Mouse (Mus musculus) liver (tissue): ENCODE results near the gene G0s2.

Experiments
- DNase-seq: peaks from one replicate; pipeline ENCODE4 v3.0.0-alpha.2; 2020; ENCODE audit warnings: mixed read lengths

G0s2 gene

DNA sequence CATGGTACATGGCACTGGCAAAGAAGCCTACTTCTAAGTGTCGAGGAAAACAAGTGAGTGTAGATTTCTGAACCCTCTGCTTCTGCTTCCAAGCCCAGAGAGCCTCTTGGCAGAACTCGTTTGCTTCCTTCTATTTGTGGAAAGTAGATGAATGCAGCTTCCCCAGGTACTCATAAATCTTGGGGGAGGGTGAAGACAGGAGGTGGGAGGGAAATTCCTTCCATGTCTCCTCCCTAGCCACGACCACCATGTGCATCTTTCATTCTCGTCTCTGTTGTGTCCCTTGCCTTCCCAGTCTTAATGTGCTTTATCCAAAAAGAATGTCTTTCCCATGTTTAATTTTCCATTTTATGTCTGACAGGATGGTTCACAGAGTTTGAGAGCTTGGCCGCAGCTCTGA lies 20.4 kb downstream of the G0s2 start:
- DNase-seq, result no peak

DNA sequence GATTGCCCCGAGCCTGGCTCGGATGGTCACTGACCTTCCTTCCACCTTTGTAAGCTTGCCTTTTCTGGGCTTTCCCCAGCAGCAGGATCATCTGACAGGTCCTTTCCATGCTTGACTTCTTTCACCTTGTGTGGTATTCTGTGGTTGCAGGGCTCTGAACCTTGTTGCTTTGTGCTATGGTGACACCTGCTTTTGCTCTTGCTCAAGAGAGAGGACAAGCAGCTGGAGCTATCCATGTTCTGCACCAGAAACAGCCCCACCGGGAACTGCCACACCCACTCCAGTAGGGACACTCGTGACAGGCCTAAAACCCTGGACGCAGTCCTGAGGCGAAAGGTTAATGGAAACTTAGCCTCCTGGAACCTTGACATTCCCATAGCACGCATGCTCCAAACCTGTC lies 21.6 kb downstream of the G0s2 start:
- no peak for DNase-seq

DNA sequence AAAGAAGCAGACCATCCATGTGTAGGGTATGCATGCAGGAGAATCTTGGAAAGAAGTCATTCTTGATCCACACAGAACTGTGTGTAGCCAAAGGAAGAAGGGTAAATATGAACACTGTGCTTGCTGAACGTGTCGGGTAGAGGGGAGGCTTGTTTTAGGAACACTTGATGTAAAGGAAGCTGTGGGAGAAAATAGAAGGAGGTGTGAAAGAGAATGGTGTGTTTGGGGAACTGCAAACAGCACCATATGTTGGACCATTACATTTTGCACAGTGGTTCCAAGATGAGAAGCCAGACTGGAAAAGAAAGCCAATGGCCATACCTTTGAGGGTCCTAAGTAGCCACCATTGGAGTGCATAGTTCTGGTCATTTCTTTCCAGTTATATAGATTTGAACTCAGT lies 23.0 kb downstream of the G0s2 start:
- DNase-seq, result no peak

DNA sequence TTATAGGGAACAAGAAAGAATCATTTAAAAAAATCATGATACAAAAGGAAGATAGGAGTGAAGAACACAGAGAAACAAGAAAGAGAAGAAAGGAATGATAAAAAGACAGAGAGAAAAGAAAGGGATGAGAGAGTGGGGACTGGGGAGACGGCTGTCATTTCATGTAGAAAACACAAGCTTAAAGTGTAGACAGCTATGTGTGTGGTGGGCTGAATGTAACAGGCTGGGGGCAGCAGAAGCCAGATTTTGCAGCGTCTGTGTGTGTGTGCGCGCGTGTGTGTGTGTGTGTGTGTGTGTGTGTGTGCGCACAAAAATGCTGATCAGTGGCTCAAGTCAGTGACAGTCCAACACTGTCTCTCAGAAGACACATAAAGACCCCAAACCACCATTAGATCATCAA lies 28.8 kb downstream of the G0s2 start:
- no peak for DNase-seq

DNA sequence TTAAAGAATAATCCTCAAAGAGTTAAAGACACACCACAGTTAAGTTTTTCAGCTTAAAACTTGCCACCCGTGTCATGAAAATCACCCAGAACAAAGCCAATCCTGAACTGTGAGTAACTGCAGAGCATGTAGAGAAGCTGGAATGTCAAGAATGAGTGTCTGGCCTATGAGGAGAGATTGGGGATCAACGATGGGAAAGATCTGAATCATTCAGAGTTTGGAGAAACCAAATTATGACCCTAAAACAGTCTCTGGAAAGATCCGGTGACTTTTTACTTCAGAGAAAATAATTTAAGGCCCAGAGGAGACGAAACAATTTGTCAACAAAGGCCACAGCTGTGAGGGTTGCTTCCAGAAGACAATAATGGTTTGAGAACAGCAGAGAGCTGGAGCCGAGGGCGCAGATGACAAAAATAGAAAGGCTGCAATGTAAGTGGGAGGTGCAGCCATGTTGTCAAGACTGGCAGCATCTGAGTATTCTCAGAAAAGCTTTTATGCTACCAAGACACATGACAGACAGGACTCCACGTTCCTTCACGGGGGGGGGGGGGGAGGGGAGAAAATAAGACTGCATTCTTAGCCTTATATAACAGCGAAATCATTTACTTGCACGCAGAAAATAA lies 29.3 kb downstream of the G0s2 start:
- DNase-seq, result no peak

DNA sequence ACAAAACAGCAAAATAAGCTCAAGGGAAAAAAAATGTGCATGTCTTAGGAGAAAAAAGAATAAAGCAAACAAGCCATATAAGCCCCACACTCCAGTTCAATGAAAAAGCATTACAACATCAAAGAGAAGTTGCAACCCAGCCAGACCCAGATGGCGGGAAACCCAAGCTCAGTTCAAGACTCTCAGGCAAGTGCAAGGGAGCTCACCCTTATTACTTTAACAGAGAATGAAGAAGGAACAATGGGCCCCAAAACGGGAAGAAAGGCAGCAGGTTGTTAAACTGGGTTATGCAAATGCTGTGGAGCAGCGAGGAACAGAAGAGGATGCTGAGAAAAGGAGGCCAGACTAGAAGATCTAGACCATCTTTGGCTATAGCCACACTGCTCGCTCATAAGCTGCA lies 30.2 kb downstream of the G0s2 start:
- DNase-seq, result no peak

DNA sequence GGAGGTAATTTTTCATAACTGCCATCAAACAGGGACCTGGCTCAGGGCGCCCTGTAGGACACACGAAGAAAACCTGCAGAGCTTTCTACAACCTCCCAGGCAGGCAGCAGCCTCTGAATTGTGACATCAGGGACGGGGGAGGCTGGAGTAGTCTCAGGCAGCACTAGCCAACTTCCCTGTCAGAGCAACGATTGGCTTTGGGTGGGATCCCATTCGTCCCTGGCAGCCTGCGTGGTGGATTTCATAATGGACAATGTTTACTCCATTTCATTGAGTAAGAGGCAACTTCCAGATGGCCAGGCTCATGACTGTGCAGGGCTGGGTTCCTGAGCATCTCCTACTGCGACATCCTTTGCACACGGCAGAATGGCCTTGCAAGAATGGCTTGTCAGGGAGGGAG lies 30.8 kb downstream of the G0s2 start:
- peak; percentile 24 for DNase-seq

DNA sequence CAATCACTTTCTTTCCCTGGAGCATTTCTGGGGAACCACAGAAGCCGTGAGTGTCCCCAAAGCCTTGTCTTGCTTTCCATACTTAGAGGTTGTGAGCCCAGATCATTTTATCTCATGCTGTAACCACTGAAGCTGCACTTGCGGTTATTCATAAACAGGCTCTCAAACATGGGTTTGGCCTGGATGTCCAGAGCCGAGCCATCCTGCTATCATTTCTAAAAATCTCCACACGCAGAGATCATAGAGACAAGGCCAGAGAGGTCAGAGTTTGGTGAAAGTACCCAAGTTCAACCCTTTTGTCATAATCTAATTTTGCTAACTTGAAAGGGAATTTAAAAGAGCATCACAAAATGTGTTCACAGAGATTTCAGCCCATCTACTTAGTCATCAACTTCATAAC lies 31.6 kb downstream of the G0s2 start:
- no peak for DNase-seq

DNA sequence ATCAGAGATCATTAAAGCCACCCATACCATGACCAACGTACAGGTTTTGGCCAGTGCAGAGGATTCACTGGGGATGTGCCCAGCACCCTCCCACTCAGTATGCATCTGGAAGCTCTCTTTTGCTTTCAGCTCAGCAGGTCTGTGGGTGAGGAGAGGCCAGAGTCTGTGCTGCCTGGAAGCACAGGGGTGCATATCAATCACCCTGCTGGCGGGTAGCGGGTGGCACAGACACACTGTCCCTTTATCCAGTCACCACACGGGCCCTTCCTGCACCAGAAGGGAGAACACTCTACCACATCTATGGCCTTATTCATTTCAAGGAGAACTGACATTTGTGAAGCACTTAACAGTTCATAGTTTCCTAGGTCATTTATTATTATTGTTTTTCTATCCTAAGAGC lies 34.6 kb downstream of the G0s2 start:
- DNase-seq, result no peak

DNA sequence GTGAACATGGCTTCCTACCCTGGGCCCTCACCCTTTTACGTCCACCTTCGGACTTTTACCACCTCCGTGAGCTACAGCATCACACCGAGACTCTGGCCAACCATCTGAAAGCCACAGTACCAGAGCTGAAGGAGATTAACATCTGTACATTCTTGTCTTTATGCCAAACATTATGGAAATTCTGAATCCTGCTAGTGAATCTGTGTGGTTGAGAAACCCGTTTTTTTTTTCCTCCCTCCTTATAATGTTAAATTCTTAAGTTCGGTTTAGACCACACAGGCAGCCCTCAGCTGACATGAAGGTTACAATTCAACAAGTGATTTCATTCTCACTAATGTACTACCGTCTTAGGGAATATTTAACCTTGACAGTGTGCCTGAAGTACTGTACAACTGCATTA lies 38.1 kb downstream of the G0s2 start:
- DNase-seq, result no peak

DNA sequence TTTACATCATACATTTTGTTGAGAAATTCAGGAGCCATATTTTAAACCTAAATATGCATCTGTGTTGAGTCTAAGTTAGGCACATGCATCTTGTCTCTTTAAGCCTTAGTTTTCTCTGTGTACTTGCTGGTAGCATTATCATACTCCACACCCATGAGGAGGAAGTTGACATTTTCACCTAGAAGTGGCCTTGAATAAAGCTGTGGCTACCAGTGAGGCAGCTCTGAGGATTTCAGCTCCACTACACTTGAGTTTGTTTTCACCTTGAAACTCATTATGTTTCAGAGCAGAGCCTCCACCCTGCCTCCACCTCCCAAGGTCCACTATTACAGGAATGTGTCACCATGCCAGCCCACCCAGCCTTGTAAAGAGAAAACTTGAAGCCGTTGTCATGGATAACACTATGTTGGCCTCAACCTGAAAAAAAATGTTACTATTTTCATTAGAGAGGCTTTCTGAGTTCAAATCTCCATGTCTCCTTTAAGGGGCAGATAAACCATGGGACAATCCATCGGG lies 38.8 kb downstream of the G0s2 start:
- no peak for DNase-seq

DNA sequence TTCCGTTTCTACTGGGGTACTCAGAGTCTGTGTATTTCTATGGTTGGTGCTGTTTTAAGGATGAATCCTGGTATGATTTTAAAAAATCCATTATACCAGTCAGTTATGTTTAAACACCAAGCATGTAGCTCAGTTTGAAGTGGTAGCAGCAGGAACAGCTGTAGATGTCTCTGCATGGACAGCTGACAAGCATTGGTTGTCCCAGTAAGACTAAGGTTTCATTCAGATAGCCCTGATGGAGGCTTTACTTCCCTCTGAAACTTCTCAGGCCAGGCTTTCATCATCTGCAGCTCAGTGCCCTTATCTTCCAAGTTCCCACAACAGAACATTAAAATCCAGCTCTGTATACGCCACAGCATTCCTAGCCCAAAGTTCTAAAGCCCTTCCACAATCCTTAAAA lies 40.3 kb downstream of the G0s2 start:
- no peak for DNase-seq

DNA sequence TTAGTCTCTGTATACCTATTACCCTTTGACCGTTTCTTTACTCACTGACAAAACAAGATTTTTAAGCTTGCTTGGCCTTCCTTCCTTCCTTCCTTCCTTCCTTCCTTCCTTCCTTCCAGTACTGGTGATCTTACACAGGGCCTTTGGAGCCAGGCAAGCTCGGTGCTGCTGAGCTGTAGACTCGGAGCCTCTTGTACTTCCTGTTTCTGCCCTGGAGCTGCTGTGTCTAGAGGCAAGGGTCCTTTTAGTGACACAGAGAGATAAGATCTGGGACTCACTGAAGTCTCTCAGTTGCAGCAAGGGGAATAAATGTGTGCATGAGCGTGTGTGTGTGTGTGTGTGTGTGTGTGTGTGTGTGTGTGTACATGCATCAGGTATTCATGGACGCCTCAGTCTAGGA lies 42.1 kb downstream of the G0s2 start:
- DNase-seq, result no peak

DNA sequence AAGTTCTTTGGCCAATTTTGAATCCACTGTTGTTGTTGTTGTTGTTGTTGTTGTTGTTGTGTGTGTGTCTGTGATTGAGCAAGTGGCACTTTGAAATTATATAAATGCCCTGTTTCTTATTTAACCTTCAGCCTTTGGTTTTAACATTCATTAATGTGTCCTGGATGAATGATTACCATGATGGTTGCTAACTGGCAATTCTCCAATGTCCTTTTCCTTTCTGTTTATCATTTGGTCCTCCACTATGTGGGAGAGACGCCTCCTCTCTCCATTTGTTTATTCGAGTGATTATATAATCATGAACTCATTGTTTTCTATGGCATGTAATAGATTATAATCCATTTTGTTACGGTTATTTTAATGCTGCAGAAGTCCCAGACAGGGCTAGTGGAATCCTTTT lies 42.5 kb downstream of the G0s2 start:
- no peak for DNase-seq

DNA sequence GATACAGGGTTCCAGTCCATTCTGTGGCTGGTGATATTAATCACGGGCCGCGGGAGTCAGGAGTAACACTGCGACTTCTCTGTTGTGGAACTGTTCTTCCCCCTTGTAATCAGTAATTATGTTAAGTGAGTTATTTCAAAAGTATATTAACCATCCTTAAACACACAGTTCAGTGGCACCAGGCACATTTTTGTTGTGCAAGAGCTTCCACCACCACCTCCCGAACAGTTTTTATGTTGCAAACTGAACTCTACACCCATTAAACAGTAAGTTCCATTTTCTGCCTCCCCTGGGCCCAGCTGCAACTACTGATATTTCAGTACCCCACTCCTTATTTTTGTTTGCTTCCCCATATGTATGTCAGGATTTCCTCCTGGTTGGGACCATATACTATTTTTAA lies 43.4 kb downstream of the G0s2 start:
- DNase-seq, result no peak

DNA sequence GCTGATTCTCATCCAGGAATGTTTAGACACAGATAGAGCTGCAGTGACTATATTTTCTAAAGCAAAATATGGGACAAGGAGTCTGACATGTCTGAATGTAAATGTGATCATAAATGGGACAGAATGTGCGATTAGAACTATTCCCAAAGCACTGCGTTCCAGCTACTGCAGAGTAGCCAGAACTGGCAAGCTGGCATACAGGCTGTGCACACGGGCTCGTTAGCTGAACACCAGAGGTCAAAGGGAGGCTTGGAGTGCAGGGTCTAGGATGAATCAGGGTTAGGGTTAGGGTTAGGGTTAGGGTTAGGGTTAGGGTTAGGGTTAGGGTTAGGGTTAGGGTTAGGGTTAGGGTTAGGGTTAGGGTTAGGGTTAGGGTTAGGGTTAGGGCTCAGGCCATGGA lies 45.5 kb downstream of the G0s2 start:
- no peak for DNase-seq

DNA sequence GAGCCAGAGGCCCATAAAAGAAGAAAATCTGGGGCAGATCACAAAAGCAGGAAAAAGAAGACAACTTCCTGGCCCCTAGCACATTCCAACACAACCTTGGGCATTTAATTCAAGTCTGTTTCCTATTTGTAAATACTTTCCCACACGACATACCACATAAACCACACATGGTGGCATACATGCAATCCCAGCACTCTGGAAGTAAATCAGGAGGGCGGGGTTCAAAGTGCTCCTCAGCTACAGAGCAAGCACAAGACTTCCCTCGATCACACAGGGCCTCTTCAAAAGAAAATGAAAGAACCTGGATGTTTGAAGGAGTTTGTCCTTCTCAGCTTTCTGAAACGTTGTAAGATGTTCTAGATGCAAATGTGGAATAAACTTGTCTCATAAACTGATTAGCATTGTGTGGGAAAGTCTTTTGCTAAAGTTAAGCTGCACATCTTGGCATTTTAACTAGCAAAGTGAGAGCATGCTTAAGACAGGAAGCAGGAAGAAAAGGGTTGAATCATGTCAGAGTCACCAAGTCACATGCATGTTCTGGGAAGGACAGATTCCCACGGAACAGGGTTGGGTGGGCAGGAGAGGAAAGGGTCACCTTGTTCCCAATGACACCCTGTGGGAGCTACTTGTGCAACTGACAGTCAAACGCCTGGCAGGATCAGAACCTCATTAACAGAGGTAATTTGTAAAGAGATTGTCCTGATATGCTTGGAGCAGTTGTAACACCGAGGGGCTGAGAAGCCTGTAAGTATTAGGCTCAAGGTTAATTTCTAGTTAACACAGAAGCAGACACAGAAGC lies 46.1 kb downstream of the G0s2 start:
- DNase-seq, result no peak

DNA sequence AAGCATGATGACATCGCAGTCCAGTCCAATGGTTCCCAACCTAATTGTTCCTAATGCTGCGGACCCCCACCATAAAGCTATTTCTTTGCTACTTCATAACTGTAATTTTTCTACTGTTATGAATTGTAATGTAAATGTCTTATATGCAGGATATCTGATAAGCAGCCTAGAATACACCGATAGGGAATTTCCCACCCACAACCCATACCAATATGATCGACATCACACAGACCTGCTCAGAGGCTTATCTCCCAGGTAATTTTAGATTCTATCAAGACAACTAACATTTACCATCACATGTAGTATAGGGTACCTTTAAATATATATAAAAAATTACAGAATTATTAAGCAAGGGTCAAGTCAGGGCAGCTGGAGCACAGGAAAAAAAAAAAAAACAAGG lies 46.9 kb downstream of the G0s2 start:
- DNase-seq, result no peak

DNA sequence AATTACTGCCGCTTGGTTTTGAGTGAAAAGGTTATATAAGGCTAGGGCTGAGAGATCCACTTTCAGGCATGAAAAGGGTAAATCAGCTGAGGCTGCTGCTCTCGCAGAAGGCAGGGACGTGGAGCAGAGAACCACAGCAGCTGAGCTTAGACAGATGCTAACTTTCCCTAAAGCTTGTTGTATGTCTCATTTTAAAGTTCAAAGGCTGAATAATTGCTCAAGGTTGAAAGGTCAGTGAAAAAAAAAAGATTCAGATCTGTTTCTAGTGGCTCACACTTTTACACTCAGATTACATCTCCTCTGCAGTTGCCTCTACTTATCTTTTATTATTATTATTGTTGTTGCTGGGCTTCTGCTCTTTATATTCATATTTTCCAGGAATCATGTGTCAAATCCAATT lies 47.5 kb downstream of the G0s2 start:
- no peak for DNase-seq
